Mouse (Mus musculus): Measurements from ENCODE around the gene Snx27. TPM values are rescaled to one million over a fixed set of nuclear protein-coding genes. Genes with fewer than 3 reads are reported as not detected.

Gene Snx27
- total and polyA plus RNA-seq, 3 experiments: 23.1 to 35.3 (median 34.9) TPM

GRCm38 (mm10) chr3:94526731-94527130, 55.8 kb downstream of the Snx27 start:
- Histone ChIP-seq H3K4me3 (replicated peaks in 1 of 3; ENCODE audit: low read depth in 2 of 3, low read length in 2 of 3, poor library complexity in 1 of 3) (no peak overlapping the region), H3K27ac (ENCODE audit: insufficient read depth, low read depth) (no peak overlapping the region), H3K4me1 (ENCODE audit: control insufficient read depth in 1 of 2, insufficient read depth in 2 of 2) (no peaks in the 10 kb centered on the region), H3K9ac (ENCODE audit: insufficient read depth, low read depth) (no peak overlapping the region), H3K79me2 (replicated peaks; ENCODE audit: control insufficient read depth, extremely low read depth, insufficient read depth, poor library complexity, severe bottlenecking) (no peaks in the 10 kb centered on the region), H3K9me3 (replicated peaks; ENCODE audit: low read length) (no peaks in the 10 kb centered on the region), H3K4me2 (ENCODE audit: insufficient read depth, low read depth, poor library complexity, severe bottlenecking) (no peak overlapping the region), H3K36me3 (replicated peaks in 1 of 2; ENCODE audit: control insufficient read depth in 1 of 2, insufficient read depth in 1 of 2, low read length in 1 of 2) (peaks cover 13 to 78% of the 10 kb centered on the region in 2 experiments), H3K27me3 (replicated peaks) (no peaks in the 10 kb centered on the region)
- TF ChIP-seq RAD21 (IDR thresholded peaks at IDR 0.05; ENCODE audit: low read depth, low read length) (no peak), JUND (conservative IDR thresholded peaks at IDR 0.05; ENCODE audit: low read depth, low read length) (no peak), POLR2A (IDR thresholded peaks at IDR 0.05; ENCODE audit: low read depth, low read length) (no peak), MAX (IDR thresholded peaks at IDR 0.05; ENCODE audit: low read length) (no peak), MYC (IDR thresholded peaks at IDR 0.05; ENCODE audit: low read depth, low read length) (no peak), NRF1 (IDR thresholded peaks at IDR 0.05; ENCODE audit: low read depth, low read length) (no peak), CHD2 (IDR thresholded peaks at IDR 0.05; ENCODE audit: low read length) (no peak), EP300 (IDR thresholded peaks at IDR 0.05; ENCODE audit: low read length) (no peak), TCF12 (IDR thresholded peaks at IDR 0.05; ENCODE audit: low read depth, low read length) (no peak), E2F4 (IDR thresholded peaks at IDR 0.05; ENCODE audit: insufficient replicate concordance, low read depth, low read length) (no peak), SIN3A (IDR thresholded peaks at IDR 0.05; ENCODE audit: low read length) (no peak), ETS1 (conservative IDR thresholded peaks at IDR 0.05; ENCODE audit: low read depth, low read length) (no peak)
- dilution Hi-C loops (cut with MboI; ENCODE audit: extremely low pct_ligation_motif_present, extremely low pct_unique_long_range_greater_than_20kb, low sequenced_read_pairs) (no loop called here), in situ Hi-C loops (cut with MboI; ENCODE audit: low pct_ligation_motif_present, low pct_unique_long_range_greater_than_20kb, low sequenced_read_pairs) (no loop called here)
- no peak for DNase-seq (ENCODE audit: extremely low read depth)

GRCm38 (mm10) chr3:94506664-94507063, 75.9 kb downstream of the Snx27 start:
- peak; percentile 17 for DNase-seq (ENCODE audit: extremely low read depth)
- no peaks in the 10 kb centered on the region for H3K27me3 ChIP-seq (replicated peaks)
- H3K9ac ChIP-seq (ENCODE audit: insufficient read depth, low read depth): no peak overlapping the region
- dilution Hi-C loops (cut with MboI; ENCODE audit: extremely low pct_ligation_motif_present, extremely low pct_unique_long_range_greater_than_20kb, low sequenced_read_pairs): no loop called here
- H3K4me1 ChIP-seq (ENCODE audit: control insufficient read depth in 1 of 2, insufficient read depth in 2 of 2): no peaks in the 10 kb centered on the region
- H3K79me2 ChIP-seq (replicated peaks; ENCODE audit: control insufficient read depth, extremely low read depth, insufficient read depth, poor library complexity, severe bottlenecking): no peaks in the 10 kb centered on the region
- in situ Hi-C loops (cut with MboI; ENCODE audit: low pct_ligation_motif_present, low pct_unique_long_range_greater_than_20kb, low sequenced_read_pairs): no loop called here
- no peak overlapping the region for H3K27ac ChIP-seq (ENCODE audit: insufficient read depth, low read depth)
- no peaks in the 10 kb centered on the region for H3K9me3 ChIP-seq (replicated peaks; ENCODE audit: low read length)
- no peak overlapping the region for H3K4me2 ChIP-seq (ENCODE audit: insufficient read depth, low read depth, poor library complexity, severe bottlenecking)
- peaks cover 36 to 81% of the 10 kb centered on the region in 2 experiments for H3K36me3 ChIP-seq (replicated peaks in 1 of 2; ENCODE audit: control insufficient read depth in 1 of 2, insufficient read depth in 1 of 2, low read length in 1 of 2)
- TF ChIP-seq GABPA (IDR thresholded peaks at IDR 0.05; ENCODE audit: insufficient replicate concordance, low read depth, low read length) (no peak), SMC3 (IDR thresholded peaks at IDR 0.05; ENCODE audit: low read depth, low read length) (peak; percentile 14; the same call in 1 of the 2 replicates), CTCF (conservative IDR thresholded peaks at IDR 0.05 in 1 of 2, IDR thresholded peaks at IDR 0.05 in 1 of 2; ENCODE audit: low read depth in 2 of 2, low read length in 2 of 2) (peak in 1 of 2 experiments; percentile 33; a peak in 2 of 4 replicates)
- no peak overlapping the region for H3K4me3 ChIP-seq (replicated peaks in 1 of 3; ENCODE audit: low read depth in 2 of 3, low read length in 2 of 3, poor library complexity in 1 of 3)

- no peaks in the 10 kb centered on the region for H3K4me1 ChIP-seq (ENCODE audit: control insufficient read depth in 1 of 2, insufficient read depth in 2 of 2)
- H3K36me3 ChIP-seq (replicated peaks in 1 of 2; ENCODE audit: control insufficient read depth in 1 of 2, insufficient read depth in 1 of 2, low read length in 1 of 2): peaks cover 20 to 85% of the 10 kb centered on the region in 2 experiments
- in situ Hi-C loops (cut with MboI; ENCODE audit: low pct_ligation_motif_present, low pct_unique_long_range_greater_than_20kb, low sequenced_read_pairs) (no loop called here), dilution Hi-C loops (cut with MboI; ENCODE audit: extremely low pct_ligation_motif_present, extremely low pct_unique_long_range_greater_than_20kb, low sequenced_read_pairs) (no loop called here)
- no peak overlapping the region for H3K4me2 ChIP-seq (ENCODE audit: insufficient read depth, low read depth, poor library complexity, severe bottlenecking)
- no peaks in the 10 kb centered on the region for H3K9me3 ChIP-seq (replicated peaks; ENCODE audit: low read length)
- peak; percentile 21 for DNase-seq (ENCODE audit: extremely low read depth)
- no peaks in the 10 kb centered on the region for H3K27me3 ChIP-seq (replicated peaks)
- no peak for TF ChIP-seq HCFC1 (IDR thresholded peaks at IDR 0.05; ENCODE audit: low read depth, low read length)
- TF ChIP-seq ELF1 (IDR thresholded peaks at IDR 0.05; ENCODE audit: low read depth, low read length): no peak
- TF ChIP-seq ZKSCAN1 (IDR thresholded peaks at IDR 0.05; ENCODE audit: borderline replicate concordance, low read depth, low read length): no peak
- TF ChIP-seq BHLHE40 (IDR thresholded peaks at IDR 0.05; ENCODE audit: low read depth, low read length): no peak
- TF ChIP-seq ETS1 (conservative IDR thresholded peaks at IDR 0.05; ENCODE audit: low read depth, low read length): no peak
- TF ChIP-seq MAX (IDR thresholded peaks at IDR 0.05; ENCODE audit: low read length): no peak
- TF ChIP-seq SMC3 (IDR thresholded peaks at IDR 0.05; ENCODE audit: low read depth, low read length): peak; percentile 68
- TF ChIP-seq MEF2A (IDR thresholded peaks at IDR 0.05; ENCODE audit: borderline replicate concordance, low read depth, low read length): no peak
- no peak for TF ChIP-seq ZNF384 (IDR thresholded peaks at IDR 0.05; ENCODE audit: low read depth, low read length)
- TF ChIP-seq CTCF (conservative IDR thresholded peaks at IDR 0.05 in 1 of 2, IDR thresholded peaks at IDR 0.05 in 1 of 2; ENCODE audit: low read depth in 2 of 2, low read length in 2 of 2): peak; percentile 75 to 80
- no peak for TF ChIP-seq POLR2A (IDR thresholded peaks at IDR 0.05; ENCODE audit: low read depth, low read length)
- no peak for TF ChIP-seq E2F4 (IDR thresholded peaks at IDR 0.05; ENCODE audit: insufficient replicate concordance, low read depth, low read length)
- TF ChIP-seq CHD1 (IDR thresholded peaks at IDR 0.05; ENCODE audit: low read depth, low read length): no peak
- TF ChIP-seq USF2 (conservative IDR thresholded peaks at IDR 0.05; ENCODE audit: low read depth, low read length): no peak
- TF ChIP-seq RAD21 (IDR thresholded peaks at IDR 0.05; ENCODE audit: low read depth, low read length): peak; percentile 50
- no peak overlapping the region for H3K4me3 ChIP-seq (replicated peaks in 1 of 3; ENCODE audit: low read depth in 2 of 3, low read length in 2 of 3, poor library complexity in 1 of 3)
- H3K27ac ChIP-seq (ENCODE audit: insufficient read depth, low read depth): no peak overlapping the region
- H3K79me2 ChIP-seq (replicated peaks; ENCODE audit: control insufficient read depth, extremely low read depth, insufficient read depth, poor library complexity, severe bottlenecking): no peaks in the 10 kb centered on the region
- no peak overlapping the region for H3K9ac ChIP-seq (ENCODE audit: insufficient read depth, low read depth)
These were observed 80.3 kb downstream of the Snx27 start for GRCm38 (mm10) chr3:94502243-94502642.

Data from CH12.LX (cell line).